Mouse (Mus musculus) thymus, adult 2 months (tissue): Measurements from ENCODE around the gene Ica1l.

ENCODE experiments used
- CTCF ChIP-seq: fragments of 200-500 bp; IDR thresholded peaks from 2 replicates; pipeline ENCODE4 v1.5.1; 2012; ENCODE audit warnings: mild to moderate bottlenecking, control low read depth, low read length, moderate library complexity, borderline replicate concordance; ENCODE audit not compliant: control insufficient read depth, poor library complexity, insufficient read depth; ENCODE audit errors: extremely low read depth
- POLR2A ChIP-seq: fragments of 200-500 bp; IDR thresholded peaks from 2 replicates; pipeline ENCODE4 v1.6.1; 2012; ENCODE audit warnings: mild to moderate bottlenecking, low read length, control low read depth, moderate library complexity; ENCODE audit not compliant: control insufficient read depth, poor library complexity, insufficient read depth; ENCODE audit errors: extremely low read depth

- TF ChIP-seq POLR2A: no peak
- no peak for TF ChIP-seq CTCF
Measured at GRCm38 (mm10) chr1:59967291-59967690, 75.7 kb downstream of the Ica1l start.
